Mouse (Mus musculus) liver, postnatal 0 days (tissue): ENCODE measurements around the gene Vps39.
A peak's percentile ranks its signal among the peaks of the same experiment; 100 is the strongest.

ENCODE experiments used
- CTCF ChIP-seq: sonication (generic); IDR thresholded peaks from 2 replicates; pipeline ENCODE4 v1.5.1; 2016; ENCODE audit warnings: antibody characterized with exemption, low read depth
- EP300 ChIP-seq: IDR thresholded peaks from 2 replicates; pipeline ENCODE4 v1.6.1; 2016; ENCODE audit warnings: antibody characterized with exemption, low read depth, mild to moderate bottlenecking

DNA sequence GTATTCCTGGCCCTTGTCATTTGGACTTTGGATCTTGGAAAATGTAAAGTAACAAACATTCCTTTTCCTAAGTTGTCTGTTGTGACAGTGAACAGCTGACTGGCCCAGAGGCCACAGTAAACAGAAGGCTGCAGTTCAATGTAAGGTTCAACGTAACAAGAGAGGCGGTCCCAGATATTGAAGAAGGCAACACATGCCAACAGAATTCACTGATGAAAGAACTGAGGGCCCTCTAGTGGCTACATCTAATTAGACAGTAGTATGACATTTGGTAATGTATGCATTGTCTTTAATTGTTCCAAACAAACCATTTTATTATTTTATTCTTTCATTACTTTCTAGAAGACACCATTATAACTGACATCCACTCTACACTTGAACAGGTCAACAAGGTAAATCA lies 15.1 kb downstream of the Vps39 start:
- peak; percentile 49 for TF ChIP-seq CTCF
- TF ChIP-seq EP300: no peak
